Mouse (Mus musculus) ES-Bruce4 (cell line): ENCODE results near the gene Nav3.

ENCODE experiments used
- CTCF ChIP-seq: IDR thresholded peaks from one replicate; pipeline ENCODE4 v1.8.1; 2011; ENCODE audit warnings: low read depth, low read length
- EP300 ChIP-seq: IDR thresholded peaks from 2 replicates; pipeline ENCODE4 v1.6.1; 2011; ENCODE audit warnings: low read depth, low read length; ENCODE audit not compliant: insufficient read depth
- POLR2A ChIP-seq: IDR thresholded peaks from one replicate; pipeline ENCODE4 v1.8.1; 2011; ENCODE audit warnings: low read length; ENCODE audit not compliant: insufficient read depth

- no peak for TF ChIP-seq CTCF
- TF ChIP-seq EP300, result no peak
- no peak for TF ChIP-seq POLR2A
Observed at GRCm38 (mm10) chr10:110477689-110478314, 21.8 kb upstream of the Nav3 start.
